Mouse (Mus musculus): ENCODE measurements around the gene Pld4. TPM values are rescaled to one million over a fixed set of nuclear protein-coding genes. Genes with fewer than 3 reads are reported as not detected.

The Pld4 gene
- polyA plus RNA-seq (2017; shearing (Covaris generic)): 10 to 100 TPM in 1 of 2 experiments, 1 to 10 TPM in 1; 3.1 to 11.5 TPM

DNA sequence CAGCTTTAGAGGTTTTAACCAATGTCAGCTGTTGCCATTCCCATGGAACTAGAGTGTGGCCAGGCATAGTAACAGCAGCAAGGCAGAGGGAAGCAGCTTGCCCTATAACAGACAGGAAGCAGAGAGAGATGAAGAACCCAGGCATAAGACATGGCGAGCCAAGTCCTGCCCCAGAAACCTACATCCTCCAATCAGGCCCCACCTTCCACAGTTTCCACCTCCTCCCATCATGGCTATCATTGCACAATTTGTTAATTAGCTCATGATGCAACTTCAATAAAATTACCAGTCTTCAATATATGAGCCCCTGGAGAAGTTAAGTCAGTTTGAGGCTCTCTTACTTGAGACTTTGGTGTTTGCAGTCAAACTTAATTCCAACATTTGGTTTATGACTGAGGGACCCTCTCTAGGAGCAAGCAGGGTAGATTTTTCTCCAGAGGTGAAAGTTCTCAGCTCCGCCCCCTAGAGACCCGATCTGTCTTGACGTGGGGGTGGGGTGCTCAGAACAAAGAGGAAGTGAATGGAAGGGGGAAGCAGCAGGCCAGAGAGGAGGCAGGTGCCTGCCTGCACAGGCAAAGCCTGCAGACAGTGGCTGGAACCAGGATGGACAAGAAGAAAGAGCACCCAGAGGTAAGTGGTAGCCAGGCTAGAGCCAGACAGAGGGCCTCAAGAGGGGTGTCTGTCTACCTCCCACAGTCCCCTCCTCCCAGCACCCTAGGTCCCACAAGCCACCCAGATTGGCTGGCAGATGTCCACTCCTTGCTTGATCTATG lies at the start of gene Pld4:
Gene Pld4, plus strand, starts transcription at position 502 of the 773 bp plus-strand sequence.

DNA sequence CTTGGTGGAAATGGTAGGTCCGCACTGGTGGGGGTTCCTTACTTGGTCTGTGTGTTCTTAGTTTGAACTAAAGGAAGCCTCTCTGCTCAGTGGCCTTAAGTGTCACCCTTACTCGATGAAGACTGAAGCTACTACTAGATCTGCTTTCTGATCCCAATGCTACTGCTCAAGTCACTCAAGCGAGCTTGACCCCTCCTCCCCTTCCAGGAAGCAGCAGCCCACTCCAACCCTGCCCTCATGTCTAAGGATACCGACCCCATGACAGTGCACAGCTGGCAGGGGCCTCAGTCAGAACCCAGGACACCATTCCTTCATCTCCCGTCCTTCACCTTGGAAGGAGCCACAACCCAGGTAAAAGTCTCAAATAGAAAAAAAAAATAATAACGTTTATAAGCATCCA lies 40.2 kb upstream of the Pld4 start, which contains the start of gene Cep170b:
Gene Cep170b, plus strand, starts transcription at position 240 of the 400 bp plus-strand sequence.

DNA sequence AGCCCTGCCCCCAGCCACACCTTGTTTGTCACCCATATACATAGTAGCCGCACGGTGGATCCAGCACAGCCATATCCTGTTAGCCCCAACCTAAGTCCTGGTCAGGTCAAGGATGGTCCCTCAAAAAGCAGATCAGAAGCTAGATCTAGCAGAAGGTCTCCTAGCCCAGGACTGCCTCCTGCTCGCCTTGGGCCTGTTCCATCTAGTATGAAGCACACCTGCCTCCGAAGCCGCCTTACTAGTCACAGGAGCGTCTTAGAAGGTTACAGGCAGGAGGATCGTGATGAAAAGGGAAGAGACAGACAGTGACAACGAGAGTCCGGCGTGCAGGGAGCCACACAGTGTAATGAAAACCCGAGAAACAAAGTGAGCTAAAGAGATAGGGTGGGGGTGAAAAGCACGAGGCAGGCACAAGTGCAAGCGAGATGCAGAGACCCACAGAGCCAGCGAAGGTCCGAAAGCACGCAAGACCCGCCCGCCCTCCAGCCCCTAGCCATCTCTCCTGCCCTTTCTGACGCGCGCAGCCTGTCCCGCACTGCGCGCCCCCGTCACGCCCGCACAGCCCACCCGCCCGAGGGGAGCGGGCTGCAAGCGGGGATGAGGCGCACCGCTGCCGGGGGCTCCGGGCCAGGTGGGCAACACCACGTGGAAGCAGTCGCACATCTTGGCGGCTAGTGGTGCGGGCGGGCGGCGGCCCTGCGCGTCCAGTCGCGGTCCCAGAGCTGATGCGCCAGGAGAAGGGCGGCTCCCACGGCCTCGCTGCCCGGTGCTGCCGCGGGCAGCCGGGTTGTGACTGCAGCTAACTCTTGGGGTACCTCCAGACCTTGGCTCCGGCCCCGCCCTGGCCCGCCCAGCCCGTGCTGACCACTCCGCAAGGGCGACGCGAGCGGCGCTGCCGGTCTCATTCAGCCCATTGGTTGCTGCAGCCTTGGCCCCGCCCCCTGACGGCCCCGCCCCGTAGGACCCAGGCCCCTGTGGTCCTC lies 41.7 kb downstream of the Pld4 start, which contains the start of gene Ahnak2:
Gene Ahnak2, minus strand, starts transcription at position 794 of the 983 bp plus-strand sequence.

GRCm38 (mm10) chr12:112808587-112809364 lies 48.3 kb downstream of the Pld4 start, which contains the start of gene Clba1:
Gene Clba1, plus strand, starts transcription at chr12:112808937.

Other genes with a start within 250 kb of the Pld4 start
- gene Tmem179, start 243.9 kb upstream of the Pld4 start, polyA plus RNA-seq (2017; shearing (Covaris generic)): under 1 TPM in 1 of 2 experiments, not detected in 1; 0.10 TPM
- gene Inf2, start 171.9 kb upstream of the Pld4 start, polyA plus RNA-seq (2017; shearing (Covaris generic)): 10 to 100 TPM; 11.5 to 12.0 TPM
- 1 to 10 TPM in 1 of 2 experiments, under 1 TPM in 1; 0.87 to 1.9 TPM for gene Adssl1, start 140.6 kb upstream of the Pld4 start, polyA plus RNA-seq (2017; shearing (Covaris generic))
- gene Siva1, start 116.0 kb upstream of the Pld4 start, polyA plus RNA-seq (2017; shearing (Covaris generic)): 10 to 100 TPM; 39.7 to 49.1 TPM
- 100 to 1,000 TPM; 147 to 189 TPM for gene Akt1, start 85.8 kb upstream of the Pld4 start, polyA plus RNA-seq (2017; shearing (Covaris generic))
- 1 to 10 TPM; 1.6 to 6.0 TPM for gene Zbtb42, start 81.8 kb upstream of the Pld4 start, polyA plus RNA-seq (2017; shearing (Covaris generic))
- gene Cep170b, start 40.2 kb upstream of the Pld4 start, polyA plus RNA-seq (2017; shearing (Covaris generic)): 1 to 10 TPM; 7.2 to 9.7 TPM
- gene Ahnak2, start 42.0 kb downstream of the Pld4 start, polyA plus RNA-seq (2017; shearing (Covaris generic)): not detected
- gene Clba1, start 48.3 kb downstream of the Pld4 start, polyA plus RNA-seq (2017; shearing (Covaris generic)): under 1 TPM in 1 of 2 experiments, not detected in 1; 0.80 TPM
- gene Cdca4, start 68.8 kb downstream of the Pld4 start, polyA plus RNA-seq (2017; shearing (Covaris generic)): 10 to 100 TPM; 66.6 to 83.4 TPM
- gene Gpr132, start 107.6 kb downstream of the Pld4 start, polyA plus RNA-seq (2017; shearing (Covaris generic)): 10 to 100 TPM; 29.2 to 34.1 TPM
- 1 to 10 TPM; 1.1 to 2.1 TPM for gene Jag2, start 169.1 kb downstream of the Pld4 start, polyA plus RNA-seq (2017; shearing (Covaris generic))
- gene Nudt14, start 181.5 kb downstream of the Pld4 start, polyA plus RNA-seq (2017; shearing (Covaris generic)): 10 to 100 TPM; 53.5 to 60.1 TPM
- 10 to 100 TPM; 41.0 to 48.6 TPM for gene Btbd6, start 215.8 kb downstream of the Pld4 start, polyA plus RNA-seq (2017; shearing (Covaris generic))
- gene Brf1, start 240.0 kb downstream of the Pld4 start, polyA plus RNA-seq (2017; shearing (Covaris generic)): 100 to 1,000 TPM; 143 to 169 TPM